Mouse (Mus musculus) MEL (cell line): Measurements from ENCODE around the gene Tmcc3. TPM values are rescaled to one million over a fixed set of nuclear protein-coding genes. Genes with fewer than 3 reads are reported as not detected.
A peak's percentile ranks its signal among the peaks of the same experiment; 100 is the strongest.

ENCODE experiments used
- DNase-seq: peaks from one replicate; pipeline ENCODE4 v3.0.0; 2011; ENCODE audit warnings: low read depth, low spot score
- H3K27ac ChIP-seq: 2 replicates; pipeline ENCODE4 v1.5.1; 2012; ENCODE audit warnings: low read depth, mild to moderate bottlenecking, control low read depth, low read length, moderate library complexity; ENCODE audit not compliant: control insufficient read depth
- H3K27me3 ChIP-seq, 2 experiments: fragments of 150-350 bp in 1 of 2; sonication (generic) in 1 of 2; 2 replicates each; pipeline ENCODE4 v1.6.1; 2012; ENCODE audit warnings: low read length in 2 of 2, mild to moderate bottlenecking in 2 of 2, improper control_type of control experiment in 1 of 2, moderate library complexity in 1 of 2; ENCODE audit not compliant: insufficient read depth in 2 of 2, control insufficient read depth in 1 of 2
- H3K36me3 ChIP-seq, 2 experiments: 2 replicates each; pipeline ENCODE4 v1.6.1; 2012 to 2014; ENCODE audit warnings: low read length in 2 of 2, improper control_type of control experiment in 1 of 2, inconsistent platforms in 1 of 2, mild to moderate bottlenecking in 1 of 2; ENCODE audit not compliant: insufficient read depth in 2 of 2, control insufficient read depth in 1 of 2
- H3K4me1 ChIP-seq, 2 experiments: fragments of 150-350 bp in 1 of 2; sonication (generic) in 1 of 2; 2 replicates each; pipeline ENCODE4 v1.6.1; 2012; ENCODE audit warnings: low read length in 2 of 2, improper control_type of control experiment in 1 of 2, mild to moderate bottlenecking in 1 of 2; ENCODE audit not compliant: insufficient read depth in 2 of 2, control insufficient read depth in 1 of 2
- H3K4me3 ChIP-seq, 2 experiments: fragments of 150-350 bp in 1 of 2; sonication (generic) in 1 of 2; 2 replicates each; pipeline ENCODE4 v1.5.1; 2012; ENCODE audit warnings: low read depth in 2 of 2, low read length in 2 of 2, mild to moderate bottlenecking in 2 of 2, moderate library complexity in 2 of 2, control low read depth in 1 of 2, improper control_type of control experiment in 1 of 2; ENCODE audit not compliant: control insufficient read depth in 1 of 2, insufficient read depth in 1 of 2
- H3K79me2 ChIP-seq: 2 replicates; pipeline ENCODE4 v1.6.1; 2012; ENCODE audit warnings: mild to moderate bottlenecking, low read length, moderate library complexity; ENCODE audit not compliant: control insufficient read depth, poor library complexity, insufficient read depth
- H3K9ac ChIP-seq: 2 replicates; pipeline ENCODE4 v1.6.1; 2012; ENCODE audit warnings: low read depth, mild to moderate bottlenecking, control low read depth, low read length, moderate library complexity; ENCODE audit not compliant: control insufficient read depth, poor library complexity, severe bottlenecking
- H3K9me3 ChIP-seq: fragments of 150-350 bp; sonication (generic); replicated peaks from 2 replicates; pipeline ENCODE4 v1.6.1; 2012; ENCODE audit warnings: mild to moderate bottlenecking, low read length, improper control_type of control experiment, moderate library complexity; ENCODE audit not compliant: insufficient read depth
- BHLHE40 ChIP-seq: IDR thresholded peaks from 2 replicates; pipeline ENCODE4 v1.6.1; 2012; ENCODE audit warnings: low read depth, mild to moderate bottlenecking, inconsistent platforms, low read length, improper control_type of control experiment, borderline replicate concordance
- CTCF ChIP-seq, 3 experiments: IDR thresholded peaks in 2 of 3; conservative IDR thresholded peaks in 1 of 3; 2 replicates each; pipeline ENCODE4 v1.5.1; 2011 to 2012; ENCODE audit warnings: low read length in 3 of 3, low read depth in 2 of 3, mild to moderate bottlenecking in 2 of 3, improper control_type of control experiment in 1 of 3, inconsistent platforms in 1 of 3, mixed read lengths in 1 of 3, moderate library complexity in 1 of 3; ENCODE audit not compliant: control insufficient read depth in 1 of 3, insufficient read depth in 1 of 3, poor library complexity in 1 of 3, severe bottlenecking in 1 of 3
- EP300 ChIP-seq, 2 experiments: IDR thresholded peaks; 2 replicates each; pipeline ENCODE4 v1.6.1; 2011; ENCODE audit warnings: improper control_type of control experiment in 2 of 2, low read length in 2 of 2, low read depth in 1 of 2, mild to moderate bottlenecking in 1 of 2
- ETS1 ChIP-seq: IDR thresholded peaks from 2 replicates; pipeline ENCODE4 v1.6.1; 2012; ENCODE audit warnings: low read depth, mild to moderate bottlenecking, inconsistent platforms, low read length, improper control_type of control experiment, moderate library complexity
- GABPA ChIP-seq: IDR thresholded peaks from 2 replicates; pipeline ENCODE4 v1.6.1; 2012; ENCODE audit warnings: low read depth, mild to moderate bottlenecking, inconsistent platforms, low read length, improper control_type of control experiment, moderate library complexity
- JUND ChIP-seq: IDR thresholded peaks from 2 replicates; pipeline ENCODE4 v1.6.1; 2011; ENCODE audit warnings: low read depth, mild to moderate bottlenecking, improper control_type of control experiment, low read length
- MAX ChIP-seq: IDR thresholded peaks from 2 replicates; pipeline ENCODE4 v1.6.1; 2011; ENCODE audit warnings: low read length, improper control_type of control experiment
- MAZ ChIP-seq: IDR thresholded peaks from 2 replicates; pipeline ENCODE4 v1.6.1; 2012; ENCODE audit warnings: low read depth, mild to moderate bottlenecking, inconsistent platforms, low read length, improper control_type of control experiment
- MEF2A ChIP-seq: IDR thresholded peaks from 2 replicates; pipeline ENCODE4 v1.6.1; 2014; ENCODE audit warnings: low read depth, mild to moderate bottlenecking, inconsistent platforms, low read length, improper control_type of control experiment; ENCODE audit not compliant: poor library complexity, insufficient replicate concordance, severe bottlenecking; ENCODE audit errors: extremely low read depth
- NELFE ChIP-seq: IDR thresholded peaks from 2 replicates; pipeline ENCODE4 v1.6.1; 2011; ENCODE audit warnings: low read depth, low read length, improper control_type of control experiment
- NRF1 ChIP-seq: IDR thresholded peaks from 2 replicates; pipeline ENCODE4 v1.6.1; 2014; ENCODE audit warnings: low read depth, mild to moderate bottlenecking, inconsistent platforms, low read length, improper control_type of control experiment, moderate library complexity; ENCODE audit not compliant: poor library complexity, insufficient read depth, severe bottlenecking
- POLR2AphosphoS5 ChIP-seq: IDR thresholded peaks from 2 replicates; pipeline ENCODE4 v1.6.1; 2012; ENCODE audit warnings: low read depth, borderline replicate concordance, mild to moderate bottlenecking, inconsistent platforms, low read length, moderate library complexity, mixed read lengths
- RAD21 ChIP-seq: IDR thresholded peaks from 2 replicates; pipeline ENCODE4 v1.6.1; 2011; ENCODE audit warnings: mild to moderate bottlenecking, low read depth, low read length, improper control_type of control experiment
- SMC3 ChIP-seq: IDR thresholded peaks from 2 replicates; pipeline ENCODE4 v1.6.1; 2011; ENCODE audit warnings: low read depth, low read length, improper control_type of control experiment
- TAL1 ChIP-seq: IDR thresholded peaks from 2 replicates; pipeline ENCODE4 v1.6.1; 2012; ENCODE audit warnings: mild to moderate bottlenecking, inconsistent platforms, low read length, moderate library complexity, mixed read lengths
- TBP ChIP-seq: IDR thresholded peaks from 2 replicates; pipeline ENCODE4 v1.8.0; 2011; ENCODE audit warnings: low read depth, low read length, improper control_type of control experiment
- UBTF ChIP-seq: IDR thresholded peaks from 2 replicates; pipeline ENCODE4 v1.6.1; 2012; ENCODE audit warnings: low read depth, mild to moderate bottlenecking, inconsistent platforms, low read length, improper control_type of control experiment, moderate library complexity, borderline replicate concordance; ENCODE audit not compliant: insufficient read depth
- ZC3H11A ChIP-seq: IDR thresholded peaks from 2 replicates; pipeline ENCODE4 v1.6.1; 2012; ENCODE audit warnings: low read depth, mild to moderate bottlenecking, inconsistent platforms, low read length, improper control_type of control experiment
- polyA plus RNA-seq, 2 experiments: library from polyadenylated mRNA; stranded (reverse) in 1 of 2; unstranded in 1 of 2; fragments of >175 nt in 1 of 2; fragments of >200 nt in 1 of 2; gene quantifications; 2 replicates each; pipeline versions ENCODE4 v1.2.1 to v1.2.4; 2012; ENCODE audit warnings: low replicate concordance in 2 of 2, low read depth in 1 of 2; ENCODE audit not compliant: insufficient read length in 2 of 2, insufficient read depth in 1 of 2, missing spikeins in 1 of 2
- total RNA-seq: library from RNA; depleted of rRNA; stranded (reverse); fragments of 300-350 nt; gene quantifications from 2 replicates; pipeline ENCODE4 v1.2.3, GENCODE M21; 2012

The Tmcc3 gene
- total and polyA plus RNA-seq, 3 experiments = 1.3 to 2.6 TPM; not detected in 1

DNA sequence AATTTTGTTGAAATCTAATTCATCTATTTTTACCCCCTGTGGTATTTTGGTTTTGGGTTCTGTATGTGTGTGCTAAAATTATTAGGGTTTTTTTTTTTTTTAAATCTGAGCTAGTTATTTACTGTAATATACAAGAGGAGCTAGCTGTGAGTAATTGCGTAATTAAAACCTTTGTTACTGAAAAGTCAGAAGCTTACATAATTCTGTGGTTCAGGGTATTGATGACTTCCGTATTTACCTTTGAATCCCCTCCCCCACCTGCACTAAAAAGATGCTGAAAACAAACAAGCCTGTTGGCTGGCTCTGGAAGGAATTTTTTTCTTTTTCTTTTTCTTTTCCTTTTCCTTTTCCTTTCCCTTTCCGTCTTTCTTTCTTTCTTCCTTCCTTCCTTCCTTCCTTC, 42.7 kb downstream of the Tmcc3 start:
- DNase-seq = no peak
- no peak overlapping the region for H3K9ac ChIP-seq
- no peak overlapping the region for H3K27ac ChIP-seq
- no peaks in the 10 kb centered on the region for H3K9me3 ChIP-seq
- H3K4me1 ChIP-seq = no peaks in the 10 kb centered on the region; a peak in 2 of 4 replicates
- no peak overlapping the region for H3K4me3 ChIP-seq
- no peaks in the 10 kb centered on the region for H3K79me2 ChIP-seq
- peaks cover 0 to 2% of the 10 kb centered on the region in 2 experiments; a peak in 2 of 4 replicates for H3K36me3 ChIP-seq
- H3K27me3 ChIP-seq = peaks cover 0 to 2% of the 10 kb centered on the region in 2 experiments; a peak in 1 of 4 replicates
- TF ChIP-seq MEF2A (no peak), TBP (no peak), EP300 (IDR thresholded peaks at IDR 0.05; ENCODE audit: low read depth in 1 of 2, low read length in 2 of 2) (no peak), SMC3 (no peak), POLR2AphosphoS5 (no peak), JUND (no peak), NRF1 (no peak), TAL1 (no peak), CTCF (IDR thresholded peaks at IDR 0.05 in 2 of 3, conservative IDR thresholded peaks at IDR 0.05 in 1 of 3; ENCODE audit: control insufficient read depth in 1 of 3, insufficient read depth in 1 of 3, low read depth in 2 of 3, low read length in 3 of 3, poor library complexity in 1 of 3, severe bottlenecking in 1 of 3) (no peak), ETS1 (no peak), RAD21 (no peak), GABPA (no peak), NELFE (no peak), BHLHE40 (no peak), MAZ (no peak)

DNA sequence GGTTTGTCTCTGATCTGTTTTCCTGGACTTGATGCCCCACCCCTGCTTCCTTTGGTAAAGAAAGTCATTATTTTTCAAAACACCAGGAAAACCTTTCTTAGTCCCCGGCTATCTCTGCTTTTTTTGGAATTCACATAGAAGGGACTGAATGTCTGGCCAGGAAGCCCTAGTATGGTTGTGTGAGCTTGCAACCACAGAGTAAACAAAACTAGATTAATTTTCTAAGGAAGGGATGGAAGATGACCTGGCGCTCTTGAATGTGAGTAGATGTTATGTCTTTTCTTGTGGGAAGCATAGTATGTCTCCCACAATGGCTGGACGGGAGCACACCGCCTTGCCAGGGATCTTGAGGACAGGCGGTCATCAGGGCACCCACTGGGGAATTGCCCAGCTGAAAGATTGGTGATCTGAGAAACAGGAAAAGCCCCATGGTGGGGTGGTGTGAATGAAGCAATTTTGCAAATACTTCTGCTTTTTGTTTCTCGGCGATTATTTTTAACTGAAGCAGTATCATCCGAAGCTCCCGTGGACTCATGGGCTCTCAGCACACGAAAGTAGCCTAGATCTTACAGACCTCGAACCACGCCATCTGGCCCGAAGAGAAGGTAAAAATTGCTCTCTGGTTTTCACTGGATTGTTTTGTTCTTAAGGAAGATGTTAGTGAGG, 44.9 kb downstream of the Tmcc3 start:
- Histone ChIP-seq H3K79me2 (no peaks in the 10 kb centered on the region), H3K4me3 (peak overlapping the region; percentile 48 to 72), H3K9me3 (no peaks in the 10 kb centered on the region), H3K4me1 (no peaks in the 10 kb centered on the region; a peak in 2 of 4 replicates), H3K36me3 (peaks cover 0 to 2% of the 10 kb centered on the region in 2 experiments; a peak in 2 of 4 replicates), H3K27me3 (peaks cover 0 to 1% of the 10 kb centered on the region in 2 experiments; a peak in 1 of 4 replicates), H3K9ac (peak overlapping the region; percentile 44; the same call in 1 of the 2 replicates), H3K27ac (peak overlapping the region; percentile 16; the same call in 1 of the 2 replicates)
- DNase-seq = peak; percentile 65
- TF ChIP-seq UBTF = no peak
- no peak for TF ChIP-seq ZC3H11A
- 0 out of 2 replicates have a peak, but pooled peaks have one; percentile 16 for TF ChIP-seq MAX
- TF ChIP-seq SMC3 = no peak
